Mouse (Mus musculus) retina, postnatal 7 days (tissue): ENCODE measurements around the gene Lrrc46.

Source experiments
- DNase-seq: peaks from one replicate; pipeline ENCODE4 v3.0.0-alpha.2; 2012; ENCODE audit warnings: low read depth, low spot score

Lrrc46 gene

DNA sequence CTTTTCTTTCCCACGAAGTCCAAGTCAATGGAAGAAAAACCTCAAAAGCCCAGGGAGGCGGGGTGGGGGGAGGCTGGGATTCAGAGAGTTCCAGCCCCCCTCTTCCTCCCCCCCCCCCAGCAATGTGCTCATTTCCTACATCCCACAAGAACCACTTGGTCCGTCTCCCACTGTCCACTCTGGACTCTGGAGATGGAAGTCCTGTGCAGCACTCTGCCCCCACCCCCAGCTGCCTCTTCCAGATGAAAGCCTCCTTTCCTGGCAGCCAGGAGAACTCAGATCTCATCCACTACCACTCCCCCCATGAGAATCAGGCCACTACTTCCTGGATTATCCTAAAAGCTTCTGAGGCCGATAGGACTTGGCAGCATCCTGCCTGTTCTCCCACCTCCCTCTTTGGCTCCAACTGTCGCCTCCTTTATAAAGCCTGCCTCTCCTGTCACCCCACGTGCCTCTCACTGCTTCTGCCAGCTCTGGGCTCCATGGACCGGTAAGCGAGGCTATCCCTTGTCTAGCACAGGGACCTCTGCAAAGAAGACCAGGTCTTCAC, 28.0 kb downstream of the Lrrc46 start, which contains the start of gene Sp6:
TSS of gene Sp6 (plus strand) at position 274 of the 550 bp plus-strand sequence.
- DNase-seq: no peak

DNA sequence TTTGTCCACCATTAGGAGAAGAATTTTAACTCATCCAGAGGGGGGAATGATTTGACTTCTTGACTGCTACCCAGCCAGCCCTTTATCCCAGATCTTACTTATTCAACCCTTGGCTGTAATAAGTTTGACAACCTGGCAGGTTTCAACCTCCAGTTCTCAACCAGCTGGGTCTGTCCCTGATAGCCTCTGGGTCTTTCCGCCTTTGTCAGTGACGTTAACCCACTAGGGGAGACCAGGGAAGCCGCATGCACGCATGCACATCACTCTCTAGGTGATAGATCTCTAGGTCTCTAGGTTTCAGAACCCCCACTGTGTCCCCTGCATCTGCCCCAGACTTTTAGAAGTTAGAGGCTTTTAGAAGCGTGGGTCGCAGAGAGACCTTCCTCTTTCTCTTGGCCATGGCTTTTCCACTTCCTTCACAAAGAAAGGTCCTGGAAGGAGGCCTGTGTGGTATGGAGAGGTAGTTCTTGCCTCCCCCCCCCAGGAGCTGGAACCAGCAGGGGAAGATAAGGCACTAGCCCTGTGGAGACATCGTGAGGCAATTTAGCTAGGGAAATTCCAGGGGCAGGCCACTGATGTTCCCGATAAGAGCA, 31.9 kb downstream of the Lrrc46 start:
- no peak for DNase-seq

DNA sequence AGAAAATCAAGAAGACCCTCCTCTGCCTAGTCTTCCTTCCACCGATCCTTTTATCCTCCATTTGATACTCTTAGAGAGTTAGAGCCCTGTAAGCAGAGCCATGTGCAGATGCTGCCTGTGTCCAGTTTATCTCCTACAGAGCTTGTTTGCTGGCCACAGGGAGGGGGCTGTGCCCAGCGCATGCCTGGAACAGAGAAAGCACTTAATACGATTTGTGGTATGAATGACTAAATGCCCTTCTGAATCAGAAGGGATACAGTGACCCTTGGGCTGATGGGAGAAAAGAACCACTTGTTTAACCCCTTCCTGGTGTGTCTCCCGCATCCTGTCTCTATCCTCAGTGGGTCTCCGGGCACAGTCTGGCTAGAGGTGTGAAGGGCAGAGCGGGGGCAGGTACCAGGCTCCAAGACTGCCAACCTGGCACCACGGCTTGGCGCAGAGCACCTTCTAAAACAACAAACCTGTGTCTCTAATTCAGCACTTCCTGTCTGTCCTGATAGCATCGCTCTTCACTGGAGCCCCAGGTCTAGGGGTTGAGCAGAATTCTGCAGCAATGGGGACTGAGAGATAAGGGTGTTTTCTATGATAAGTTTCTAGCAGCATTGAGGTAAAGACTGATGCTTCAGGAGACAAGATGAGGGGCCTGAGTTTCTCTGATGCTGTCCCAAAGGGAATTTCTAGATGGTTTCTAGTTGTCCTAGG, 34.0 kb downstream of the Lrrc46 start:
- DNase-seq: peak; percentile 73

DNA sequence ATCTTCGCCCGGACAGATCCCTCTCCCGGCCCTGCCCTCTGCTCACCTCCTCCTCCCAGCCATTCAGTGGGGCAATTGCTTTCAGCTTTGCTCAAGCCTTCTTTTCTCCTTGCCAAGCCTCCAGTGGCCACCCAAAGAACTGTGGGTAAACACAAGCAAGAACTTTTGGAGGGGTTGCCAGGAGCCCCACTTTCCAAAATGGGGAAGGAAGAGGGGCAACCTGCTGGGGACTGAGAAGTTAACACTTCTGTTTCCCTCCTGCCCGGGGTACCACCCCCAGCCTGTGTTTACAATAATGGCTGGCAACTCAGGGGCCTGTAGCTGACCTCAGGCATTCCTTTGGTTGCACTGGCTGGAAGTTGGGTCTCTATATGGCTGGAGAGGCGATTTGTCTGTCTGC, 38.0 kb downstream of the Lrrc46 start:
- DNase-seq: no peak

GRCm38 (mm10) chr11:96997380-96997956, 43.7 kb downstream of the Lrrc46 start:
- DNase-seq: no peak

DNA sequence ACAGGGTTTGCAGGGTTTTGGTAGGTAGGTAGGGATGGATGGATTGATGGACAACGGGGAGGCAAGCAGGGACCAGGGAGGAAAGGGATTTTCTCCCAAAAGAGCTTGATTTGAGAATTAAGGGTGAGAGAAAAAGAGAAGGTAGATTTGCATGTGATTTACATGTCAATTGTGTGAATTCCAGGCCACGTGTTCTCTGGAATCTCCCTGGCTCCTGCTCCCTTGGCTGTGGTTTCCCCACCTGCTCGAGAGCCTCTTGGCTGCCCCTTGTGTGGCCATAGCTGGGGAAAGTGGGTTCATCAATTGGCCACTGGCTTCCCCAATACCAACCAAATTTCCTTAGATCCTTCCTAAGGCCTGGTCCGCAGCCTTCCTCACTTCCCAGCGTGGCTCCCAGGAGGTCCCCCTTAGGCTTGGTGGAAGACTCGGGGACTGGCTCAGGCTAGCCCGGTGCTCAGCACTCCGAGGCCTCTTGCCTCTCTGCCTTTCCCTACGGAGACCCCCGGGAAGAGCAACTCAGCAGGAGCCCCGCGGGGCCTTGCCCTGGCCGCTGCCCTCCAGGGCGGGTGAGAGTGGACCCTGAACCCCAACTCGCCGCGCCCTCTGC, 44.3 kb downstream of the Lrrc46 start:
- DNase-seq: no peak

GRCm38 (mm10) chr11:96995836-96996772, 45.1 kb downstream of the Lrrc46 start:
- no peak for DNase-seq

DNA sequence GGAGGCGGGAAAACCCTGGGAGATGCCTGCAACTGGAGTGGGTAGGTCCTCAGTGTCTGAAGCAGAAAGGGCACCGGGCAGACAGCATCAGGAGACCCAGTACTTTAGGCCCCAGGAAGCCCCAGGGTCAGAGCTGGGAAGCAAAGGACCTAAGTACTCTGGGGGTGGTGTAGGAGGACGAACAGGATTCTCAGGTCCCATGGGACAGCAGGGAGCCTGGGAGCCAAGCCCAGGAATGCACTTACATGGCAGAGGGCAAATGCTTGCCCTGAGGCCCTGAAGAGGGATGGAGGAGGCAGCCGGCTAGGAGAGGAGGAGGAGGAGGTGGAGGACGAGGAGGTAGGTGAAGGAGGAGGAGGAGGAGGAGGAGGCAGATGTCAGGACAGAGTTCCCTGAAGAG, 46.2 kb downstream of the Lrrc46 start:
- DNase-seq: no peak

GRCm38 (mm10) chr11:96992722-96993311, 48.4 kb downstream of the Lrrc46 start:
- no peak for DNase-seq

DNA sequence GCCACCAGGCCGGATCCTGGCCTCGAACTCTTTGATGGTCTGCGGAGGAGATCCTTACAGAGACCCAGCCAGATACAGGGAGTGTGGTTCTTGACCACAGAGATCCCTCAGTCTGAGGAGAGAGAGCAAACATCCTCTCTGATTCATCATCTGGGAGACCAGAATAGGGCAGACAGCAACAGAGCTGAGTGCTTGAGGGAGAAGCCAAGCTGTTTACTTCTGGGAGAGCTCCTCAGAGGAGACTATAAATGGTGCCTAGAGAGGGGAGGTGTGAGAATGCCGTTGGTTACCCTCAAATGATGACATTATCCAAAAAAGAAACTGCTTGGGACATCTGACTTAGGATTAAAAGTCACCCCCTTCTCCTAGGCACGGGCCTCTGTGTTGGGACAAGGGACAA, 49.7 kb downstream of the Lrrc46 start:
- DNase-seq: no peak

GRCm38 (mm10) chr11:96987873-96988655, 53.1 kb downstream of the Lrrc46 start:
- no peak for DNase-seq

GRCm38 (mm10) chr11:96986463-96986862, 54.7 kb downstream of the Lrrc46 start:
- no peak for DNase-seq

- DNase-seq: no peak
Observed at GRCm38 (mm10) chr11:96984903-96985302, 56.3 kb downstream of the Lrrc46 start.
